Mouse (Mus musculus) neural tube, embryonic 12.5 days (tissue): Measurements from ENCODE around the gene Ncln. TPM values are rescaled to one million over a fixed set of nuclear protein-coding genes. Genes with fewer than 3 reads are reported as not detected.

Source experiments
- ATAC-seq: fragments of 200-750 bp; cut with Nextera tagmentation; 2 replicates; pipeline ENCODE4 v1.8.0; 2017; ENCODE audit warnings: low read depth, mild to moderate bottlenecking, moderate TSS enrichment, moderate library complexity; ENCODE audit not compliant: low FRiP score
- H3K27ac ChIP-seq: fragments of 300-500 bp; sonication (generic); 2 replicates; pipeline ENCODE4 v1.5.1; 2016
- H3K27me3 ChIP-seq: fragments of 300-500 bp; sonication (generic); replicated peaks from 2 replicates; pipeline ENCODE4 v1.6.1; 2016; ENCODE audit warnings: mild to moderate bottlenecking
- H3K36me3 ChIP-seq: fragments of 300-500 bp; sonication (generic); 2 replicates; pipeline ENCODE4 v1.6.1; 2016; ENCODE audit warnings: mild to moderate bottlenecking
- H3K4me1 ChIP-seq: fragments of 300-500 bp; sonication (generic); 2 replicates; pipeline ENCODE4 v1.6.1; 2016
- H3K4me2 ChIP-seq: fragments of 300-500 bp; sonication (generic); replicated peaks from 2 replicates; pipeline ENCODE4 v1.6.1; 2016; ENCODE audit warnings: mild to moderate bottlenecking
- H3K4me3 ChIP-seq: fragments of 300-500 bp; sonication (generic); 2 replicates; pipeline ENCODE4 v1.5.1; 2016
- H3K9ac ChIP-seq: fragments of 300-500 bp; sonication (generic); 2 replicates; pipeline ENCODE4 v1.6.1; 2016; ENCODE audit warnings: mild to moderate bottlenecking
- H3K9me3 ChIP-seq: fragments of 300-500 bp; sonication (generic); 2 replicates; pipeline ENCODE4 v1.6.1; 2016; ENCODE audit warnings: mild to moderate bottlenecking
- WGBS: fragments of 180-500 bp; shearing (Covaris S2); methylation state at CpG from one replicate; pipeline ENCODE4 v1.1.7; 2016; 5-methylcytosine and 5-hydroxymethylcytosine counted together
- polyA plus RNA-seq: library from polyadenylated mRNA; unstranded; fragments of >200 nt; fragmentation: Nextera tagmentation; extraction: Ambion mirVana; gene quantifications from 2 replicates; pipeline ENCODE4 v1.2.1, GENCODE M21; 2016

Ncln gene
- polyA plus RNA-seq, 1 experiment from 2014 or later = 78.4 TPM

DNA sequence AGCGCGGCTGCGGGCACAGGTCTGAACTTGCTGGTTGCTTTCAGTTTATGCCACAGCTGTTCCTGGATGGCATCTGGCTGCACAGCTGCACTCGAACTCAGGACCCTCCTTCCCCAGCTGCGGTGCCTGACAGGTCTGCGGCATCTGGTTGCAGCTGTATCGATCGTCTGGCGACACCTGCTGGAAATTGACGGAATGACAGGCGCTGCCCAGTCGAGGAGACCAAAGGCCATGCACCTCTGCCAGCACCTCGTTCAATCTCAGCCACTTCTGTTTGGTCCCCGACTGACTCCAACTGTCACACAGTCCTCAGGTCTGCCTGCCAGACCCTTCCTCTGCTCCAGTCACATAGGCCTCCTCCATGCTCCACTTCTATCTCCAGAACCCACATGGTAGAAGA is 30.6 kb upstream of the Ncln start:
- H3K36me3 ChIP-seq = peaks cover 28% of the 10 kb centered on the region
- no peaks in the 10 kb centered on the region for H3K9me3 ChIP-seq
- WGBS = 17% methylated on average over 14 of the region's 14 CpGs
- no peaks in the 10 kb centered on the region for H3K4me1 ChIP-seq
- H3K4me2 ChIP-seq = no peak overlapping the region
- peaks cover 12% of the 10 kb centered on the region for H3K27me3 ChIP-seq
- H3K9ac ChIP-seq = no peak overlapping the region
- H3K4me3 ChIP-seq = no peak overlapping the region
- no peak; the same call in 1 of the 2 replicates for ATAC-seq
- no peak overlapping the region for H3K27ac ChIP-seq

DNA sequence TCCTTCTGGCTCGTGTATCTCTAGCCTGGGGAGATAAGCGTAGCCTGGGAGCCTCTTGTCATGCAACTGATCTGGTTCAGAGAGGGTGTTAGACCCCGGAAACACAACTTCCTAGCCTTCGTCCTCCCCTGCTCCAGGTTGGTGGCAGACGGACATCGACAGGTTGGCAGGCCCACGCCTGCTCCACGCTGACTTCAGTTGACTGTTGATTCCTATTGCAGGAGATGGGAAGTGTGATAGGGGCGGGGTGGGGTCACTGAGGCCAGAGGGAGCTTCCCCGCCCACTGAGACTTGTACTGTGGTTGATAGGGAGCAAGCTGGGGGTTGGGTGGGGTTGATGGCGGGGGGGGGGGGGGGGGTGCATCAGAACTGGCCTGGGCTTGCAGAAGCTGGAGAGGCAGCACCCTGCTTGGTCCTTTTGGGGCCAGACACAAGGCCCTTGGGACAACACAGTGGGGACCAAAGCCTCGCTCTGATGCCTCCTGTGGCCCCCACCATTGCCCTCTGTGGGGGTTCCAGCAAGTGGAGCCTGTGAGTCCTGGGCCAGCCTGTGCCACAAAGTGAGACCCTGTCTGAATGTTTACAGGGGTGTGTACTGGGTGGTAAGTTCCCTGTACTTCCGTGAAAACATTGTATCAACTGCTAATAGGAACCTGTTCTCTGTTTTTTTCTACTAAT is 29.0 kb upstream of the Ncln start:
- Histone ChIP-seq H3K4me2 (no peak overlapping the region), H3K9ac (no peak overlapping the region), H3K27ac (no peak overlapping the region), H3K27me3 (peaks cover 12% of the 10 kb centered on the region), H3K4me1 (no peaks in the 10 kb centered on the region), H3K4me3 (no peak overlapping the region), H3K9me3 (no peaks in the 10 kb centered on the region), H3K36me3 (peaks cover 14% of the 10 kb centered on the region)
- 67% methylated on average over 12 of the region's 13 CpGs for WGBS
- ATAC-seq = no peak

DNA sequence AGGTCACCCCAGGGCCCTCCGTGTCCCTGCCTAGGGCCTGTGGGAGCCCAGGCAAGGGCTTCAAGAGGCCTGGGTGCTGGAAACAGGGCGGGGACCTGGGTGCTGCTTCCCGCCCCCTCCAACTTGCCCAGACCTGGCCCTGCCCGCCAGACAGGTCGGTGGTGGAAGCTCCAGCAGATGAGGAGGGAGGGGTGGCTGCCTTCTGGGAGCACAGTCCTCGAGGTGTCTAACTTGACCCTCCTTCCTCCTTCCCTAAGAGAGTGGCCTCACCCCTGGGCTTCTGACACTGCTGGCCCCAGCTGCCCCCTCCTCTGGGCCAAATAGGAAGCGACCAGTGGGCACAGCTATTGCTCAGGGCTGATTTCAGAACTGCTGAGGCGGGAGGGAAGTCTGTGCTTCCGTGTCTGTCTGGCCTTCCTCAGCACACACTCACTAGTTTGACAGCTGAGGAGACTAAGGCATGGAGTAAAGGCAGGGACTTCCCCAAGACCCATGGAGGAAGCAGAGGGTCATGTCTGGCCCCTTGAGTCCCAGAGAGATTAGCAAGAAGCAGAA is 27.9 kb upstream of the Ncln start, which contains the start of gene Gna15:
TSS of gene Gna15 (minus strand) at position 175 of the 555 bp plus-strand sequence.
- Histone ChIP-seq H3K36me3 (peaks cover 4% of the 10 kb centered on the region; the same call in 1 of the 2 replicates), H3K9me3 (no peaks in the 10 kb centered on the region), H3K27ac (no peak within 1 kb of the TSS), H3K4me2 (no peak within 1 kb of the TSS), H3K27me3 (peaks cover 12% of the 10 kb centered on the region), H3K4me1 (no peaks in the 10 kb centered on the region), H3K4me3 (0 out of 2 replicates have a peak within 1 kb of the TSS, but pooled peaks have one; percentile 9), H3K9ac (no peak within 1 kb of the TSS)
- ATAC-seq = no peak
- WGBS = 24% methylated on average over 9 of the region's 9 CpGs

DNA sequence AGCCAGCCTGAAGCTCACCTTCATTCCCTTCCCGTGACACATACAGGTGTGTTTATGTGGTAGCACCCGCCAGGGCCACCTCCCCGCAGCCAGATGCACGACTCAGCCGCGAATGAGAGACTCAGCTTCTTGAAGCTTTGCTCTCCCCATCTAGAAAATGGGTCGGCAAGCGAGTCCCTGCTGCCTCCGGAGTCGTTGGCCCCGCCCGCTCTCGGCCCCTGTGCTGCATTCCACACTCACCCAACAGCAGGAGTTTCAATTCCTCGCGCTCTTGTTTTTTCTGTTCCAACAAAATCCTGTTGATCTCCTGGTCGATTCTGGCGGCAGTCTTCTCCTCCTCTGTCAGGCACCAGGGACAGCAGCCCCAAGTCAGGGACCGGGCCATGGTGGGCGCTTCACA is 27.4 kb upstream of the Ncln start:
- Histone ChIP-seq H3K4me3 (no peak overlapping the region), H3K27me3 (peaks cover 12% of the 10 kb centered on the region), H3K9me3 (no peaks in the 10 kb centered on the region), H3K36me3 (no peaks in the 10 kb centered on the region), H3K27ac (no peak overlapping the region), H3K9ac (no peak overlapping the region), H3K4me2 (no peak overlapping the region), H3K4me1 (no peaks in the 10 kb centered on the region)
- no peak for ATAC-seq
- WGBS = 23% methylated on average over 19 of the region's 19 CpGs

DNA sequence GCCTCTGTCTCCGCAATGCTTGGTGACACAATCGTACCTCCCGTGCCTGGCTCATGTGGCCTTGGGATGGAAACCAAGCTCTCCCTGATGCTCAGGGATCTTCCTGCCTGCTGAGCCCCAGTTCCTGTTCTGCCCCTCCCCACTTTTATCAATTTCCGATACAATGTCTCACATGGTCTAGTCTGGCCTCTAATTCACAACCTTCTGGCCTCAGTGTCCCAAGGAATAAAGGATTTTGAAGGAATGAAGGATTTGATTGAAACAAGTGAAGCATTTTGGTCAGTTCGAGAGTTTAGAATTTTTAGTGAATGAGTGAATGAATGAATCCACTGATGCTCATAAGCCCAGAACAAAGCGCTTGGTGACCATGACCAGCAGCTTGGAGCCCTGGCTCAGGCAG is 26.9 kb upstream of the Ncln start:
- no peaks in the 10 kb centered on the region for H3K9me3 ChIP-seq
- WGBS = 84% methylated on average over 6 of the region's 6 CpGs

DNA sequence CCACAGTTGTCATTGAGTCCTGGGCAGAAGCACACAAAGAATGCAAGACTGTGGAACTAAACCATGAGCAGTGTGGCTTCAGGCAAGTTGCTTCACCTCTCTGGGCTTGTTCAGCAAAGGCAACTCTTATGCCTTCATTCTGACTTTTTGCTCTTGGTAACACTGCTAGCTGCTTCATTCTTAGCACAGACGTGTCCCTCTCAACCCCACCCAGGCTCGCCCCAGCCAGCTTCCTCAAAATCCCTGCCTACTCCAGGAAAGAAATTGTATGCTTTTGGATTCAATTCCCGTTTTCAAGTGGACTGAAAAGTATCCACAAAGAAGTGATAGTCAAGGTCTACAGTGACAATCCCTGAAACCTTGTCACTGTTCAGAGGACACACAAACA is 23.8 kb upstream of the Ncln start:
- Histone ChIP-seq H3K9ac (no peak overlapping the region), H3K27ac (no peak overlapping the region), H3K27me3 (peaks cover 8% of the 10 kb centered on the region), H3K36me3 (no peaks in the 10 kb centered on the region), H3K4me3 (no peak overlapping the region), H3K9me3 (no peaks in the 10 kb centered on the region), H3K4me2 (no peak overlapping the region), H3K4me1 (no peaks in the 10 kb centered on the region)
- WGBS = 78% methylated on average over 3 of the region's 3 CpGs
- ATAC-seq = no peak

More for the DNA sequence above, 26.9 kb upstream of the Ncln start:
- no peak for ATAC-seq
- H3K9ac ChIP-seq = no peak overlapping the region
- no peak overlapping the region for H3K4me2 ChIP-seq
- H3K36me3 ChIP-seq = no peaks in the 10 kb centered on the region
- no peak overlapping the region for H3K4me3 ChIP-seq
- H3K27me3 ChIP-seq = peaks cover 12% of the 10 kb centered on the region
- H3K4me1 ChIP-seq = no peaks in the 10 kb centered on the region
- no peak overlapping the region for H3K27ac ChIP-seq

DNA sequence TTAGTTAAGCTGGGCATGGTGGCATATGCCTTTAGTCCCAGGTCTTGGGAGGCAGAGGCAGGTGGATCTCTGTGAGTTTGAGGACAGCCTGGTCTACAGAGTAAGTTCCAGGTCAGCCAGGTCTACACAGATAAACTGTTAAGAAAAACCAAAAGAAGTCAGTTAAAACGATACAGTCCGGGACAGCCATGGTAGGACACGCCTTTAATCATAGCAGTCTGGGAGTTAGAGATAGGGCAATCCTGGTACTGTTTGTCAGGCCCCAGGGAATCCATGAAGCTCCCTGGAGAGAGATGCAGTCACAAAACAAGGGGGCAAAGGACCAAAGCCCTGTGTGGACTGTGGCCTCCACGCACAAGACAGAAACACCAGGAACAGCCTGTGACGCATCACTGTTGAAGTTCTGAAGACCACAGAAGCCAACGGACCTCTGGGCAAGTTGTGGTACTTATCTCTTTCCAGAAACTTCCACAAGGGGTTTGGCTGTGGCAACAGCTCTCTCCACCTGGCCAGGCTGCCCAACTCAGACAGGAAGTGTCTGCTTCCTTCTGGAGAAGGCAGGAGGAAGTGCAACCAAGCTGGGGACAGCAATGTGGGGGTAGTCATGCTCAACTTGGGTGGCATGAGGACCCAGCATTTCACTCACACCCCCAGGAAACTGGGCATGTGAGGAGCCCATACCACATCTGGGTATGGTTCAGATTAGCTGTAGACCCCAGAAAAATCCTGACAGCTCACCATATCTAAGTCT is 23.2 kb upstream of the Ncln start:
- 82% methylated on average over 6 of the region's 6 CpGs for WGBS
- no peaks in the 10 kb centered on the region for H3K4me1 ChIP-seq
- H3K4me3 ChIP-seq = no peak overlapping the region
- no peaks in the 10 kb centered on the region for H3K36me3 ChIP-seq
- peaks cover 5% of the 10 kb centered on the region for H3K27me3 ChIP-seq
- H3K9me3 ChIP-seq = no peaks in the 10 kb centered on the region
- no peak overlapping the region for H3K4me2 ChIP-seq
- H3K9ac ChIP-seq = no peak overlapping the region
- no peak overlapping the region for H3K27ac ChIP-seq
- no peak for ATAC-seq

DNA sequence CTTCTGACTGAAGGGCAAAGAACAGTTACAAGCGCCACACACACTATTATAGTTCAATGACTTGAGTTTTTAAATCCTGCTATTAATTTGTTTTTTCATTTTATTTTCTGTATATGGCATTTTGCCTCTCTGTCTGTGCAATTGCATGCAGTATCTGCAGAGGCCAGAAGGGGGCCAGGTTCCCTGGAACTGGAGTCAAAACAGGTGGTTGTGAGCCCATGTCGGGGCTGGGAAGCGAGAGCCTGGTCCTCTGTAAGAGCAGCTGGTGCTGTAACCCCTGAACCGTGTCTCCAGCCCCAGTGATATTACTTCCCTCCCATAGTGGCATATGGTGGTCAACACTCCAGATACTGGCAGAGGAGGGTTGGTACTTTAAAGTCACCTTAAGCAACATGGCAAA is 22.4 kb upstream of the Ncln start:
- WGBS = 10% methylated on average over 4 of the region's 4 CpGs
- Histone ChIP-seq H3K9ac (no peak overlapping the region), H3K9me3 (peaks cover 5% of the 10 kb centered on the region; the same call in 1 of the 2 replicates), H3K27me3 (no peaks in the 10 kb centered on the region), H3K4me2 (no peak overlapping the region), H3K4me1 (no peaks in the 10 kb centered on the region), H3K27ac (no peak overlapping the region), H3K4me3 (no peak overlapping the region), H3K36me3 (no peaks in the 10 kb centered on the region)
- no peak for ATAC-seq

DNA sequence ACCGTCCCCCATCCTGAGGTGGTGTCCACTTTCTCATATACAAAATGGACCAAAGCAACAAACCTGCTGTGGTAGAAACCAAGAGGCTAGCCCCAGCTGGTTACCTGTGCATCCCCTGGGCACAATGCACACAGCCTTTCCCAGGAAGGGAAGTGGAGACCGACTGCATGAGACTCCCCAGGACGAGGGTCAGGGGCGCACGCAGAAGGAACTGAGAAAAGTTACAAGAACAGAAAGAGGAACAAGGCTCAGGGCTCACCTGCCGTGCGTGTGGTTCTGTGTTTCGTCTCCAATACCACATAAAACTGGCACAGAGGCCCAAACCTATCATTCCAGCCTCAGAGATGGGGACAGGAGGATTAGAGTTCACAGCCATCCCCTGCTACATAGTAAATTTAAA is 21.0 kb upstream of the Ncln start:
- ATAC-seq = no peak
- Histone ChIP-seq H3K36me3 (no peaks in the 10 kb centered on the region), H3K4me1 (no peaks in the 10 kb centered on the region), H3K4me3 (no peak overlapping the region), H3K9ac (no peak overlapping the region), H3K9me3 (peaks cover 5% of the 10 kb centered on the region; the same call in 1 of the 2 replicates), H3K27me3 (peaks cover 9% of the 10 kb centered on the region; the same call in 1 of the 2 replicates), H3K27ac (no peak overlapping the region), H3K4me2 (no peak overlapping the region)
- WGBS = 80% methylated on average over 8 of the region's 8 CpGs

DNA sequence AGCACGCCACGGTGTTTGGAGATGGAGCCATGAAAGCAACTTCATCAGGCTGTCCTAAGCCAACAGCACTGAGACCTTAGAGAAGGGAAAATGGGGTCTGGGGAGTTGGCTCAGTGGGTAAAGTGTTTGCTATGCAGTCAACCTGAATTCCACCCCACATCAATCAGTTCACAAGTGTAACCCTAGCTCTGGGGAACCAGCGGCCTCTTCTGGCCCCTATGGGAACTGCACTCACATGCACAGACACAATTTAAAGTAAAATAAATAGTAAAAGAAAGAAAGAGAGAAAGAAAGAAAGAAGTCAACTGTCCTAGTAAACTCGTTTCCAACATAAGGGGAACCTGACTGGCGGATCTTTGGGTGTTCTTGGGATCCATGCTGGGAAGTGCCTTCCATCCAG is 17.6 kb upstream of the Ncln start:
- no peaks in the 10 kb centered on the region for H3K4me1 ChIP-seq
- H3K4me3 ChIP-seq = no peak overlapping the region
- peaks cover 17% of the 10 kb centered on the region; the same call in 1 of the 2 replicates for H3K27me3 ChIP-seq
- WGBS = 87% methylated on average over 5 of the region's 5 CpGs
- peaks cover 5% of the 10 kb centered on the region; the same call in 1 of the 2 replicates for H3K9me3 ChIP-seq
- H3K9ac ChIP-seq = no peak overlapping the region
- ATAC-seq = no peak
- H3K36me3 ChIP-seq = no peaks in the 10 kb centered on the region
- no peak overlapping the region for H3K4me2 ChIP-seq
- no peak overlapping the region for H3K27ac ChIP-seq

DNA sequence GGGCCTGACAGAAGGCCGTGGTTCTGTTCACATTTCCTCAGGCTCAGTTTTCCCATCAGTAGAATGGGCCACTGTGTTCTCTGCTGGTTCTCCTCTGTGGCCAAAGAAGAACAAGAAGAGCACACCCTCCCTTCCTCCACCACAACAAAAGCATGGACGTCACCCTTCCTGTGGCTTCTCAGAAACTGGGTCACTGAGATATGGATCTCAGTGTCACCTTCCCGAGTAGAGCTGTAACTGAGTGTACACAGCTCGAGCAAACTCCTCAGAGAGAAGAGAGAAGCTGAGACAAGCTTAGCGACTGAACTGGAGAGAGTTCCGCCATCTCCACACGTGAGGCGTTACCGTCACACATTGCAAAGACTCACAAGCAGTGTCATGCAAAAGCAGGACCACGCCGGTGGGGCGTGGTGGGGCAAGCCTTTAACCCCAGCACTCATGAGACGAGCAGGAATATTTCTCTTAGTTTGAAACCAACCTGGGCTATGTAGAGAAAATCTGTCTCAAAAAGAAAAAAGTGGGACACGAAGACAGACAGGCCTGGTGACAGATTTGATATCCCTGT is 14.1 kb upstream of the Ncln start:
- no peak for ATAC-seq
- WGBS = 83% methylated on average over 14 of the region's 14 CpGs
- Histone ChIP-seq H3K4me3 (no peak overlapping the region), H3K27ac (no peak overlapping the region), H3K4me2 (no peak overlapping the region), H3K36me3 (no peaks in the 10 kb centered on the region), H3K9me3 (peaks cover 5% of the 10 kb centered on the region; the same call in 1 of the 2 replicates), H3K4me1 (no peaks in the 10 kb centered on the region), H3K27me3 (peaks cover 17% of the 10 kb centered on the region; the same call in 1 of the 2 replicates), H3K9ac (no peak overlapping the region)
